Mouse (Mus musculus): ENCODE measurements around the gene Mast3. TPM values are rescaled to one million over a fixed set of nuclear protein-coding genes. Genes with fewer than 3 reads are reported as not detected.

Mast3 gene
- total and polyA plus RNA-seq, 3 experiments: 18.9 to 91.7 (median 20.5) TPM

DNA sequence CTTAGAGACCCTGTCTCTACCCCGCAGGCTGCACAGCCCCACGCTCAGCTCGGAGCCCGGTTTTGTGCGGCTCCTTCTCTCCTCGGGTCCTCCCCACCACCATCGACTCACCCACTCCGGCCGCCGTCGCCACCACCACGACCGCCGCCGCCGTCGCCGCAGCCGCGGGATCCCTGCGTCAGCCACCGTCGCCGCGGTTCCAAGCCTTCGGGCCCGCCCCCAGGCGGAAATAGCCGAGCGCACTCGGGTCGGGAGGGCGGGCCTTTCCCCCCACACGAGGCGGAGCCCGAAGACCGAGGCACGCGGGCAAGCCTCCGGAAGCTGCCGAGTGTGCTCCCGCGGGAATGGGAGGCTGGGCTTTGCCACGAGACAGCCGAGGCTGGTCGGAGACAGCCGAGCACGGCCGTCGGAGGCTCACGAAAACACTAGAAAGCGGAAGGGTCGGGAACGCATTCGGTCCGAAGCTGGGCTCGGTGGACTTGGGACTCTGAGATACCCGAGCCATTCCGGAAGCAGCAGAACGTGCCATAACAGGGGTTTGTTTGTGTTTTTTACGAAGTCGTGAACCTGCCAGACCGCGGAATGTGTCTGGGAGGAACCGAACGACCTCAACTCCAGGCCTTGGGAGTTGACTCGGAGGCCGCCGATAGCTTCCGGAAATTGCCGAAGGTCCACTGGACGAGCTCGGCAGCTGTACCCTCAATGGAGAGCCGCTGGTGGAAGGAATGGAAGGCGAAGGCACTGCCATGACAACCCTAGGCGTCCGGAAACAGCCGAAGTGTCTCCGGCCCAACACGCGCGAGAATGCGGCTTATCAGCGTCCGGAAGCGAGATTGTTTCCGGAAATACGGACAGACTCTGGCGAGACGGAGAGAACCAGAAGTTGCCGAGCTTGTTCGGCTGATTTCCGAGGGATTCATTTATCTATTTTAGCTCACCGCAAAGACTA is 28.1 kb downstream of the Mast3 start, which contains the start of gene Pik3r2:
Pik3r2 (minus strand) TSS at position 218 of the 949 bp plus-strand sequence.
- DNase-seq: peak; percentile 98

DNA sequence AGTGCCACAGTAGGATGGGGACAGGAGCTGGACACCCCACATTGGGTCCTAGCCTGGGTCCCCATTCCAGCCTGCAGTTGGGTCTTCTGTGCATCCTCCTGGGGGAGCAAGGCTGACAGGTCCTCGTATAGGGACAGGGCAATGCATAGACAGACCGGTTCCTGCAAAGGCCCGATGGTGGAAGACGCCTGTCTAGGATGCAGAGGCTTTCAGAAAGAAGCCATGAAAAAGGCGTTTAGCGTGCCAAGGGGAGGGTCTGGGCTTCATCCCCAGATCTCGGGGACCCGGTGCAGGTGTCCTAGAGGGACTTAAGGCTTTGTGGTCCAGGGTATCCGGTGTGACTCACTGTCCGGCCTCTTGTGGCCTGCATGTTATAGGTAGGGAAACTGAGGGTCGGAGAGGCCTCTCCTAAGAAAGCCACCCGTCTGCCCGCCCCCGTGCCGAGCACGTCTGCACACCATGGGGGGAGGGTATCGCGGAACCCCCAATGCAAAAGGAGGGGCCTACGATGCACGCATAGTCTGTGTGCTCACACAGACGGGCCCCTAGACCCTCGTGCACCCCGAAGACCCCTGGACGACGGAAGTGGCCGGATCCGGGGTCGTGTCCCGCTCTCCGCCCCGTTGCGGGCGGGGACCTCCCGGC is 28.9 kb downstream of the Mast3 start:
- DNase-seq: peak; percentile 55

DNA sequence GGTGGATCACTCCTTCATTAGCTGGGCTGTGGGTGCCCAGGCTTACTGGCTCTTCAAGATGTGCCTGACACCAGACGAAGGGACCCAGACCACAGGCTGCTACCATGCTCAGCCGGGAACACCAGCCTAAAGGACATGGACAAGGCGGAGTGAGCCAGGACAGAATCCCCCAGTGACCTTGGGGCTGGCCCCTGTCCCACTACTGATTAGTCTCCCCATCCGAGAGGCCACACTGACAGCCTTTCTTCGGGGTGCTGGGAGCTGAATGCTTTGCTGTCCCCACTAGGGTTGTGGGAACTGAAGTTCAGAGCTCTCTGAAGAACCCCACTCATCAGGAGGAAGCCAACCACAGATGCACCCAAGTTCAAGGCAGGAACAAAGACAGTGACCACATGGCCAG is 29.6 kb downstream of the Mast3 start:
- no peak for DNase-seq

DNA sequence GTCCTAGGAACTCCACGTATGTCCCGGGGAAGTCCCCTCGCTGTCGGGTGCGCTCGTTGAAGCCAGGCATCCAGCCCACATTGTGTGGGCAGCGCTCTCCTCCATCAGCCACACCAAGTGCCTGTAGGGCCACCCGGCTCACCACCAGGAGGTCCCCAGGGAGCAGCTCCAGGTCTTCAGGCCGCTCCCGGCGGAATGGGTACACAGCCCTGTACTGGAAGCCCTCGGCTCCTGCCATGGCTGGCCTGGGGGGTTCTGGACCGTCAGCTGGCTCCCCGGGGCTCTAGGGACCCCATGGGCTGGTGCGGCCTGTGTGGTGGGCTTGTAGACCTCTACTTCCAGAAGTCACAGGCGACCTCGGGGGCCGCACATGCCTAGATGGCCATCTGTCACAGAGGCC is 30.1 kb downstream of the Mast3 start:
- DNase-seq: no peak

DNA sequence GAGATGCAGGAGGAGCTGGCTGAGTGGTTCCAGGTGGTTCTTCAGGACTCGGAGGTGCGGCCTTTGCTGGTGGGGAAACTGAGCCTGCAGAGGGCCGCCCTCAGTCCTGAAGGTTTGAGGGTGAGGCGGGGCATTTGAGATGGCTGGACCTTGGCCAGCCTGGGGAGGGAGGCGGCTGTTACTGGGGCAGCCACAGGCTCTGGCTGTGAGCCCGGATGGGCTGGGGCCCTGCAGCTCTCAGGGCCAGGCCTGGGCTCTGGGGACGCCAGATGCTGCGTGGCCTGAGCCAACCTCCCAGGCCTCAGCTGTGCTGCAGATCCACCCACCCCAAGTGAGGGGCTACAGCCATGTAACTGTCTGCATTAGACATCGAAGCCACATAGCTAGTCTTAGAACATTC is 31.0 kb downstream of the Mast3 start:
- DNase-seq: peak; percentile 89

DNA sequence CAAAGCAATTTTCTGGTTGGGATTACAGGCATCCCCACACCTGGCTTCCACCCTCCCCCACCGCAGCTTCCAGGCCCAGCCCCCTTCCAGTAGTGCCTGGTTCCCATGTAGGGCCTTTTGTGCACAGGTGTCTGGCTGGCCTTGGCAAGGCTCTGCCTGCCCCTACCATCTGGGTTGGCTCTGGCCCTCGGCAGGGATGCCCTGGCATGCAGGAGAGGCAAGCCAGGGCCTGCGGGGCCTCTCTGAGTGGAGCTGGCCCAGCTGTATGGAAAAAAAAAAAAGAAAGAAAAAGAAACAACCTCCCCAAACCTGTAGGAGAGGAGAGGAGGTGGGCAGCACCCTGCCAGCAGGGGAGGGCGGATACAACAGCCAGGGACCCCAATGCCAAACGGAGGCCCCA is 31.4 kb downstream of the Mast3 start:
- no peak for DNase-seq

DNA sequence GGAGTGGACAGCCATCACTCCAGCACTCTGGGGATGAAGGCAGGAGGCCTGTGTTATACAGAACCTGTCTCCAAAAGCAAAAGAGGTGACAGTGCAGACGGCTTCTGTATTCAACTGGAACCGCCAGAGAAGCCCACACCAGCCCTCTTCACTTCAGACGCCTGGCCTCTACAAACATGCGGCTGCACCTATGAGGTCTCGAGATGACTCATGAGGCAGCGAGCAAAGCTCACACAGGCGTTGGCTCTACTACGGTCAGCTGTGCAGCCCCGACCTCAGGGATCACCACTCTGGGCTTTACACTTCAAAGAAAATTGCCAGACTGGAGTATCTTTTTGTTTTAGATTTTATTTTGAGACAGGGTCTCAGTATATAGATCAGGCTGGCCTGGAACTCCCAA is 32.0 kb downstream of the Mast3 start:
- no peak for DNase-seq

DNA sequence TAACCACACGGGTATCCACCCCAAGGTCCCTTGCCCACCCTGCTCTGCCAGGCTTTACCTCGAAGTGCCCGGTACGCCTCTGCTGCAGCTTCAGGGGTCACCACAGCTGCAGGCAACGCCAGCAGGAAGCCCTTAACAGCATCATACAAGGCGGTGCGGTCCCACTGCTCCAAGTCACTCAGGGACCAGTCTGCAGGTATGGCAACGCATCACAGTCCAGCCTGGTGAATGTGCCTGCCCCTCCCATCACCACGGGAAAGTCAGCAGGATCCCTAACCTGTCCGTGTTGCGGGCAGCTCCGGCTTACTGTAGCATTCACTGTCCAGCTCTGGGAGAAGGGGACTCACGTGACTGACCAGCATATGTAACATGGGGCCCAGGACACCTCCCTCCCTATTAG is 32.8 kb downstream of the Mast3 start:
- DNase-seq: no peak

DNA sequence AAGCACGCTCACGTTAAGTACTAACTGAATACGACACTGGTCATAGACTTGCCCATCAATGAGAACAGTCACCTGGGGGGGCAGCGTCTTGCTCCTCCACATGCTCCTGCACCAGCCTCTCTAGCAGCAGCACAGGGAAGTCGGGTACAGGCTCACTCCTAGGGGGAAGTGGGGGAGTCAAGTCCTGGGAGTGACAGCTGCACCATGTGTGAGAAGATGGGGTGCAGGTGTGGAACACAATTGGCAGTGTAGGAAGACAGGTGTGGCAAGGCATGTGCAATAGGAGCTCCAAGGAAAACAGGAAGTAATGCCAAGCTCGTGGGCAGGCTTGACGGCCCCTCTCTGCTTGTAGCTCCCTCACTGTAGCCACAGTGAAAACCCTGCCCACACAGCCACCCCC is 33.6 kb downstream of the Mast3 start:
- no peak for DNase-seq

DNA sequence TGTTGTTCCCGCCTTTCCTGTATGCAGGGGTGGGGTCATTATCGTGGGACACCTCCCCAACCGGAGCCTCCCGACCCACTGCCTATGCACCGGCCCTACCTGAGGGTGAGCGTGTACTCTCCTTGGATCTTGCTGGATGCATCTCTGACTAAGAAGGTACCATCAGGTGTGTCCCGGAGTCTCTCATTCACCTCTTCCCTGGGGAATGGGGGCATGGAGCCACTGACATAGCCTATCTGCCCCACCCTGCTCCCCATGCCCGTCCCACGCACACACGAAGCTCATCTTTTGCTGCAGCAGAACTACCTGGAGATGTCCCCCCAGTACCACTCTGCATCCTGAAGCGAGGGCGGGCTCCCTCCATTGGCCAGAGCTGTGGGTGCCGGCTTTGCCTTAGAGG is 34.1 kb downstream of the Mast3 start:
- peak; percentile 11 for DNase-seq

DNA sequence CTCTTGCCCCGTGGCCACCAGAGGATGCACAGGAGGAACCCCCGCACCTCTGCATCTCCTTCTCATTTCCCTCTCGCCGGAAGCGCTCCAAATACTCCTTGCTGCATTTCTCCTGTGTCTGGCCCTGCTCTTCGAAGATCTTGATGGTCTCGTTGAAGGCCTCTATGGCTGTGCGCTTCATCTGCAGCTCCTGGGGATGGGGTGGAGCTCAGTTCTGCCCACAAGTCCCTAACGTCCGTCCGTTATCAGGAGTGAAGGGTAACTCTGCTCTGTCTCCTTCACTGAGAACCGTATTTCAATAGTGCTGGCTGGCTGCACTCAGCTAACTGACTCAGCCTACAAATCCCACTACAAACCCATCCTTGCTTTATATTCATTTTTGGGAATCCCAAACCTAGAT is 35.0 kb downstream of the Mast3 start:
- DNase-seq: no peak

DNA sequence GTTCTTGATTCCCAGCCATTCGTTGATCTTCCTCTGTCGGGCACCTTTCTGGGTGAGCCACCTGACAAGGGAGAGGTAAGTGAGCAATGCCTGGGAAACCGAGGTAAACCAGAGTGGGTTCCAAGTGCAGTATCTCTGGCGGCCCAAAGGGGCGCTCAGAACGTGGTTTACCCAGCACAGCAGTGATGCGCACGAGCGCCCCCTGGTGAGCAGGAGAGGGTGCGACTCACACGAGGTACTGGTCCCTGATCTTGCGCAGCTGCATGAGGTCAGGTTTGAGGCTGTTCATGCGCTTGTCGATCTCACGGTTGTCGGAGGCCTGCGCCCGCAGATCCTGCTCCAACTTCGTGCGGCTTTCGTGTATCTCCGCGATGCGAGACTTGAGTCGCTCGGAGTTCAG is 35.5 kb downstream of the Mast3 start:
- DNase-seq: peak; percentile 94

DNA sequence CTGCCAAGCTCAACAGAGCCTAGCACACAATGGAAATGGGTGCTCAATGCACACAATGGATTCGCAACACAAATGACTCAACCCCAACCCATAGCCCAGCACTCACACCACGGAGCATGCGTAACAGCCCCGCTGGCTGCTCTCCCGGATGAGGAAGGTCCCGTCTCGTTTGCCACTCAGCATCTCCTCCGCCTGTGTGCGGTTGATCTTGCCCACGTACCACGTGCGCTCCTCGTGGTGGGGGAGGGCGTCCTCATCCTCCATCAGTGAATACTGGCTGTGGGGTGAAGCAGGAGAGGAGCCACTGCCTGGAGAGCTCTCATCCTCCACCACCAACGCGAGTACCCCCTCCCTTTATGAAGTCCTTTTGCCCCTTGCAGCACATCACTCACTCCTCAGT is 35.9 kb downstream of the Mast3 start:
- DNase-seq: peak; percentile 36

DNA sequence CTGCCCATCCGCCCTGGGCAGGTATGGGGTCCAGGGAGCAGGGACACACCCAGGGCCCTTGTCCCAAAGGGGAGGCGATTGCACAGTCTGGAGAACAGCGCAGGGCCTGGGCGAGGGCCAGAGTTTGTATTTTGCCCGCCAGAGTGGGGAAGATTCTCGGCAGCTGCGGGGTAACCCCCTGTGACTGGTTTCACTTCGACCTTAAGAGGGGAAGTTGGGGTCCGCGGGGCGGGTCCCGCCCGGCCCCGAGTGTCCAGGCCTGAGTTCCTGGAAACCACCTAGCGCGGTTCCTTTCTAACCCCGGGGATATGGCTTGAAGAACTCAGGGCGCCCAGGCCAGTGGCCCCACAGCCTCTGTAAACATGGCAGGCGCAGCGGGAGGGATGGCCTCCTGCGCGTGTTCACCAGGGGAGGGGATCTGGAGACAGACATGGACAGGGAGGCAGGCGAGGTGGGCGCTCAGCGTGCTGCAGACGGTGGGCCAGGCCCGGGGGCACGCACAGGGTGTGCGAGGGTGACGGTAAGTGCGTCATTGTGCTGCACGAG is 36.5 kb downstream of the Mast3 start:
- peak; percentile 36 for DNase-seq

DNA sequence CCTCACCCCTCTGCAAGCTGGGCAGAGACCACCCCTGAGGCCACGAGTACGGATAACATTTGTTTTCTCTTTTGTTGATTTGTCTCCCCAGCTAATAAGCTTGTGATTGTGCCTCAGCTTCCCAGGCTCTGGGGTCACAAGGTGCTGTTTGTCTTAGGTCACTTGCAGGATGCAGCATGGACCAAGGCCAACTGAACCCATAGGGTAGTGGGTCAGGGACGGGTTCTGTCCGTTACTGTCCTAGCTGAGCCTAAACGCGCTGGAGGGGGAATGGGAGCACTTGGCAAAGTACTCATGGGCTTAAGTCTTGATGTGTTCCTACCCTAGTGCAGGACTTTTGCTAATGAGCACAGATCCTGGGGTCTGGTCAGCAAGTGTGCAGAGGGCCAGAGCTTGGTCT is 37.4 kb downstream of the Mast3 start:
- DNase-seq: peak; percentile 7

DNA sequence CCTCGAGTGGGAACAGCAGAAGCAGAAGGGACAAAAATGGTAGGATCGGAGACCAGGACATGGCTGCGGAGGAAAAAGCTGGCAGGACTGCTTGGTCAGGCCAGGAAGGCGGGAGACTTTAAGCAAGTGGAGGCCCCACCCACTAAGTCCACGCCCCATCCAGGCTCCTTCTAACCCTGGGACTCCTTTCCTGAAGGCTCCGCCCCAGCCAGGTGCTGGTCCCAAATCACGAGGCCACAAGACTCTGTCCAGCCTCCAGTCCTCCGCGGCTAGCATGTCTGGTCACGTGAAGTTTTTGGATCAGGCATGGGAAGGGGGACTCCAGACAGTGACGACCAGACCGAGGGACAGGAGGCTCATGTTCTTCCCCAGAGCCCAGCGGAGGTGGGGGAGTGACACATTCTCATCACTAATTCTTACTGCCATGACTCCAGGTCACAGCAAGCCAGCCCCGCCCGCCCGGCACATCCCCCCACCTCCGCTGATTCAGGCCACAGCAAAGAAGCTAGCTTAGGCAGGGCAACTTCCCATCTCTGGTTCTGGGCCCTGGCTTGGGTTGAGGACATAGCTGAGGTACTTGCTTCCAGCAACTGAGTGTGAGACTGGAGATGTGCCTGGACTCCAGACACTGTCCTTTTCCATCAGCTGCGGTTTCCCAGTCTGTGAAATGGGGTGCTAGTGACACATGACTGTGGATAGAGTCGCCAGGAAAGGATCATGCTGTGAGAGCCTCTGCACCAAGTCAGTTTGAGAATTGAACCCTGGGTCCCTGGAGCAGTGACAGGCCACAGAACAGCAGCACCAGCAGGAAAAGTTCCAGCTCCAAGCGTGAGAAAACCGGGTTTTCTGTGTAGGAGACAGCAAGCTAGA is 38.0 kb downstream of the Mast3 start:
- DNase-seq: peak; percentile 84

DNA sequence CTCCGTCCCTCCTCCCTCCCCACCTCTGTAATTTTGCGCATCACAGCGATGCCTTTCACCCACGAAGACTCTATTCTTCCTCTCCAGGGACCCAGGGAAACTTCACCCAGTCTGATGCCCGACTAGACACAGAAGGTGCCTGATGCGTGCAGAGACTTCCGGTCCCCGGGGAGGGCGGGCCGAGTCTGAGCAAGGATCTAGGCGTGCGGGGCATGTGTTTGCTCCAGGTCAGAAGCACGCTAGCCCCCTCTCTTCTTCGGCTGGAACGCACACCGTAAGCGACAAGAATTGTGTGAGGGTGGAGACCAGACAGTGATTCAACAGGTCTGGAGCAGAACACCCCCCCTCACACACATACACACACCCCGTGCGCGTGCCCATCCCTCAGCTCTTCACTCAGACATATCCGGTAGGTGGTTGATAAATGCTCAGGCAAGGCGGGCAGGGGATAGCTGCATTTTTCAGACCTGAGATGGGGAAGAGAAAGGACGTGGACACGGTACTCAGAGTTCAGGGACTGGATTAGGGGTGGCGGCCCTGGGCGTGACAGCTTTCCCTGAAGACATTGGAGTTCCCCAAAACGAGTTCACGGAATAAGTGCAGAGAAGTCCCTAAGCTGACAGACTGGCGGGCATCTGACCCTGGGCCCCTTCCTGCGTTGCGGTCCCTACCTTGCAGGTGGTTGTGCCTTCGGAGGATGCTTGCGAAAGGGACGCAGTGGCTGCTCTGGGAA is 38.9 kb downstream of the Mast3 start:
- peak; percentile 54 for DNase-seq

DNA sequence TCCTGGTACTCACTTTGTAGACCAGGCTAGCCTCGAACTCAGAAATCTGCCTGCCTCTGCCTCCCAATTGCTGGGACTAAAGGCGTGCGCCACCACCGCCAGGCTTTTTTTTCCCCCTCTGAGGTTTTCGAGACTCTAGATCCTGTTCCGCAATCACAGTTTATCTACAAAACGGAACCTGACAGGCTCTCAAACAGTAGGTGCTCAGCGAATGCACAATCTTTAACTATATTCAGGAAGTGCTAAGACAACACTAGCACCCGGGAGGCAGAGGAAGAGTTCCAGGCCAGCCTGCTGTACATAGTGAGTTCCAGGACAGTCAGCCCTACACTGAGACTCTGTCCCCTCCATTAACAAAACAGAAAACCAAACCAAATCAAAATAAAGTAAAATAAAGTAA is 39.5 kb downstream of the Mast3 start:
- DNase-seq: no peak

DNA sequence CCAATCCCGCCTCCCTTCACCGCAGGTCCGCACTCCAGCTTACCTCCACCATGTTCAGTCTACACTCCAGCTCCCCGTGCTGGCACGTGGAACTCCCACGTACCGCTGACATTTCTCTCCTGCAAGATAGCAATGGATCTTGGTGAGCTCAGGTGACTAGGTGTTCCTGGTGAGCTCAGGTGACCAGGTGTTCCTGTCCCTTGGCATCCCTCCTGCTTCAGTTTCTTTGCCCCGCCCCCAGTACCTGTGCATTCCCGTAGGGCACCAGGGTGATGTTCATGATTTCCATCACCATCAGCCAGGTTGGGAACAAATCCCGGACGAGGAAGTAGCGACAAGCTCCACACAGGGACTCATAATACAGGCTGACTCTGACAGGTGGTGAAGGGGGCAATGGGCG is 40.2 kb downstream of the Mast3 start:
- DNase-seq: peak; percentile 13

DNA sequence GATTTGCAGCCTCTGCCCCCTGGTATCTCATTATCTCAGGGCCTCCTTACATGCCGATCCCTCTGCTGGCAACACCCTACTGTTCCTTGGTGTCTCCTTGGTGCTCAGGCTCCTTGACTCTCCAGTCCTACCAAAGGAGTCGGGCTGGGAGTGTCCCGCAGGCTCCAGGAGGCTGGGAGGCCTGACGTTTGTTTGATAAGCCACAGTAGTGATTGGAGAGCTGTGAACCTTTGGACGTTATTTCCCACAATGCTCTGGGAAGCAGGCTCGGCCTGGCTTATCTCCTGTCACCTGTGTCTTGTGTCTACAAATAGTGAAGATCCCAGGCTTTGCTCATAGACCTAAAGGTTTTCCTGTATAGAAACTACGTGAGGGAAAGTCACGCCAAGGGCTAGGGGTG is 40.8 kb downstream of the Mast3 start:
- DNase-seq: no peak

DNA sequence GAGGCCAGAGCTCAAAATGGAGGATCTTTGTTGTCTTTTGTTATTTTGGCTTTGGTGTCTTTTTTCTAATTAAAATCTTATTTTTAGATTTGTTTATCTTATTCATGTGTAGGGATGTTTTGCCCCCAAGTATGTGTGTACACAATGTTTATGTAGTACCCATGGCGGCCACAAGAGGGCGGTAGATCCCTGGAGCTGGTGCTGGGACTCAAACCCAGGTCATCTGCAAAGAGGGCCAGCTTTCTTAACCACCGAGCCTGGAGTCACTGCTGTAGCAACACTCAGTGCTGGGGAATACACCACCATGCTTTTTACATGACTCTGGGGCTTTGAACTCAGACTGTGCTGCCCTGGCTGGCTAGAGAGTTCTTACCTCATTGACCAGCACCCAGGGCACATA is 41.5 kb downstream of the Mast3 start:
- DNase-seq: peak; percentile 47
